Mouse (Mus musculus) neural tube, embryonic 11.5 days (tissue): ENCODE data around the gene Grrp1. TPM values are rescaled to one million over a fixed set of nuclear protein-coding genes. Genes with fewer than 3 reads are reported as not detected.
"Not testable (repeated sequence)": the region's sequence is repeated elsewhere in the genome, so short reads cannot be mapped to it uniquely, and the experiment has no call there.

Source experiments
- ATAC-seq: fragments of 200-750 bp; cut with Nextera tagmentation; 2 replicates; pipeline ENCODE4 v1.8.0; 2017; ENCODE audit warnings: moderate number of reproducible peaks, mild to moderate bottlenecking, moderate TSS enrichment, moderate library complexity; ENCODE audit not compliant: insufficient read depth, low FRiP score, low TSS enrichment
- DNase-seq: peaks from one replicate; pipeline ENCODE4 v3.0.0-alpha.2; 2015; ENCODE audit warnings: low spot score
- H3K27ac ChIP-seq: fragments of 300-500 bp; sonication (generic); 2 replicates; pipeline ENCODE4 v1.5.1; 2014; ENCODE audit warnings: low read depth, mild to moderate bottlenecking, low read length
- H3K27me3 ChIP-seq: fragments of 300-500 bp; sonication (generic); 2 replicates; pipeline ENCODE4 v1.6.1; 2014; ENCODE audit warnings: mild to moderate bottlenecking, low read length, mixed read lengths; ENCODE audit not compliant: control insufficient read depth, insufficient read depth
- H3K36me3 ChIP-seq: fragments of 300-500 bp; sonication (generic); 2 replicates; pipeline ENCODE4 v1.6.1; 2014; ENCODE audit warnings: mild to moderate bottlenecking, low read length, moderate library complexity, mixed read lengths; ENCODE audit not compliant: control insufficient read depth, insufficient read depth
- H3K4me1 ChIP-seq: fragments of 300-500 bp; sonication (generic); 2 replicates; pipeline ENCODE4 v1.6.1; 2014; ENCODE audit warnings: low read length, mixed read lengths; ENCODE audit not compliant: control insufficient read depth, insufficient read depth
- H3K4me2 ChIP-seq: fragments of 300-500 bp; sonication (generic); 2 replicates; pipeline ENCODE4 v1.6.1; 2014; ENCODE audit warnings: low read depth, mild to moderate bottlenecking, moderate library complexity
- H3K4me3 ChIP-seq: fragments of 300-500 bp; sonication (generic); 2 replicates; pipeline ENCODE4 v1.5.1; 2014; ENCODE audit warnings: low read depth, low read length
- H3K9ac ChIP-seq: fragments of 300-500 bp; sonication (generic); 2 replicates; pipeline ENCODE4 v1.6.1; 2014; ENCODE audit warnings: mild to moderate bottlenecking, low read length
- H3K9me3 ChIP-seq: fragments of 300-500 bp; sonication (generic); 2 replicates; pipeline ENCODE4 v1.6.1; 2016; ENCODE audit warnings: low read length; ENCODE audit not compliant: control insufficient read depth
- WGBS: fragments of 180-500 bp; shearing (Covaris S2); extraction: QIAGEN DNeasy Blood & Tissue Kit; methylation state at CpG from one replicate; pipeline ENCODE4 v1.1.7; 2014; 5-methylcytosine and 5-hydroxymethylcytosine counted together
- polyA plus RNA-seq: library from polyadenylated mRNA; unstranded; fragments of >200 nt; fragmentation: Nextera tagmentation; extraction: Ambion mirVana; gene quantifications from 2 replicates; pipeline ENCODE4 v1.2.1, GENCODE M21; 2014

Grrp1 gene
- polyA plus RNA-seq, 1 experiment from 2014 or later, result 11.8 TPM

- no peak for DNase-seq
Observed at GRCm38 (mm10) chr4:134273417-134274345, 19.8 kb upstream of the Grrp1 start.

GRCm38 (mm10) chr4:134272731-134273416 lies 19.0 kb upstream of the Grrp1 start:
- 30% methylated on average over 12 of the region's 13 CpGs for WGBS
- Histone ChIP-seq H3K36me3 (peaks cover 2% of the 10 kb centered on the region; the same call in 1 of the 2 replicates), H3K9me3 (no peaks in the 10 kb centered on the region)

More at GRCm38 (mm10) chr4:134273417-134274345, 19.8 kb upstream of the Grrp1 start:
- Histone ChIP-seq H3K9ac (peak overlapping the region; percentile 22; the same call in 1 of the 2 replicates), H3K36me3 (peaks cover 2% of the 10 kb centered on the region; the same call in 1 of the 2 replicates), H3K4me1 (0 out of 2 replicates have a peak, but pooled peaks cover 2% of the 10 kb centered on the region), H3K9me3 (no peaks in the 10 kb centered on the region), H3K27ac (no peak overlapping the region), H3K4me3 (no peak overlapping the region), H3K27me3 (no peaks in the 10 kb centered on the region), H3K4me2 (no peak overlapping the region)
- WGBS, result 6% methylated on average over 14 of the region's 14 CpGs
- ATAC-seq, result no peak

GRCm38 (mm10) chr4:134271979-134272378 lies 18.1 kb upstream of the Grrp1 start:
- ATAC-seq, result no peak
- H3K9ac ChIP-seq, result no peak overlapping the region
- no peak overlapping the region for H3K4me3 ChIP-seq
- H3K27ac ChIP-seq, result no peak overlapping the region
- 0 out of 2 replicates have a peak, but pooled peaks cover 2% of the 10 kb centered on the region for H3K4me1 ChIP-seq
- WGBS, result 84% methylated on average over 7 of the region's 7 CpGs
- no peak for DNase-seq
- H3K4me2 ChIP-seq, result no peak overlapping the region
- H3K27me3 ChIP-seq, result no peaks in the 10 kb centered on the region
- no peaks in the 10 kb centered on the region for H3K9me3 ChIP-seq
- H3K36me3 ChIP-seq, result peaks cover 2% of the 10 kb centered on the region; the same call in 1 of the 2 replicates

More at GRCm38 (mm10) chr4:134272731-134273416, 19.0 kb upstream of the Grrp1 start:
- DNase-seq (no peak), ATAC-seq (no peak)
- no peak overlapping the region for H3K4me3 ChIP-seq
- H3K9ac ChIP-seq, result peak overlapping the region; percentile 22; the same call in 1 of the 2 replicates
- 0 out of 2 replicates have a peak, but pooled peaks cover 2% of the 10 kb centered on the region for H3K4me1 ChIP-seq
- H3K27me3 ChIP-seq, result no peaks in the 10 kb centered on the region
- no peak overlapping the region for H3K4me2 ChIP-seq
- no peak overlapping the region for H3K27ac ChIP-seq

DNA sequence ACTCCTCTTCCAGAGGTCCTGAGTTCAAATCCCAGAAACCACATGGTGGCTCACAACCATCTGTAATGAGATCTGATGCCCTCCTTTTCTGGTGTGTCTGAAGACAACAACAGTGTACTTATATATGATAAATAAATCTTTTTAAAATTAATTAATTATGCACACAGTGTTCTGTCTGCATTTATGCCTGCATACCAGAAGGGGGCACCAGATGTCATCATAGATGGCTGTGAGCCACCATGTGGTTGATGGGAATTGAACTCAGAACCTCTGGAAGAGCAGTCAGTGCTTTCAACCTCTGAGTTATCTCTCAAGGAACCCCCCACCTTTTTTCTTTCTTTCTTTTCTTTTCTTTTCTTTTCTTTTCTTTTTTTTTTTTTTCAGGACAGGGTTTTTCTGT lies 15.7 kb upstream of the Grrp1 start:
- not testable (repeated sequence) for H3K4me2 ChIP-seq, H3K9me3 ChIP-seq, H3K9ac ChIP-seq, ATAC-seq, H3K27ac ChIP-seq, DNase-seq, H3K36me3 ChIP-seq, H3K27me3 ChIP-seq, H3K4me3 ChIP-seq, H3K4me1 ChIP-seq

DNA sequence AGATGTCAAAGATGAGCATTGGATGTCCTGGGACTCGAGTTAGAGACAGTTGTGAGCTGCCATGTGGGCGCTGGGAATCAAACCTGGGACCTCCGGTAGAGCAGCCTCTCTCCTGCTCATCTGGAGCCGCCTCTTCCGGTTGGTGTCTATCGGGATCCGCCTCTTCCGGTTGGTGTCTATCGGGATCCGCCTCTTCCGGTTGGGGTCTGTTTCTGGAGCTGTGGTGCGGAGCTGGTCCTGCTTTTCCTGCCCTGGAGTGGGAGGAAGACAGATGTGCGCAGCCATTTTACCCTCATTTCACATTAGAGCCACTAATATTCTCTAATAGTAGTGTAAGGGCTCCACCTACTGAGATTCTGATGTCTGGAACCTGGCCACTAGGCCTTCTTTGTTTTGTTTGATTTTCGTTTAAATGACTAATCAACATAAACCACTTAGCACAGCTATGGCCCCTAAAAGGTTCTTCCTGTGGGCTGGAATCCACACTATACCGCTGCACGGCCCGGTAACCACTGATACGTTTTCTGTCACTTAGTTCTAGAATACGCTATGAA lies 14.3 kb upstream of the Grrp1 start:
- no peak for DNase-seq
- Histone ChIP-seq H3K4me1 (no peaks in the 10 kb centered on the region), H3K4me2 (no peak overlapping the region), H3K36me3 (no peaks in the 10 kb centered on the region), H3K27ac (no peak overlapping the region), H3K9ac (no peak overlapping the region), H3K27me3 (no peaks in the 10 kb centered on the region), H3K9me3 (no peaks in the 10 kb centered on the region), H3K4me3 (no peak overlapping the region)
- 92% methylated on average over 19 of the region's 19 CpGs for WGBS
- no peak for ATAC-seq

DNA sequence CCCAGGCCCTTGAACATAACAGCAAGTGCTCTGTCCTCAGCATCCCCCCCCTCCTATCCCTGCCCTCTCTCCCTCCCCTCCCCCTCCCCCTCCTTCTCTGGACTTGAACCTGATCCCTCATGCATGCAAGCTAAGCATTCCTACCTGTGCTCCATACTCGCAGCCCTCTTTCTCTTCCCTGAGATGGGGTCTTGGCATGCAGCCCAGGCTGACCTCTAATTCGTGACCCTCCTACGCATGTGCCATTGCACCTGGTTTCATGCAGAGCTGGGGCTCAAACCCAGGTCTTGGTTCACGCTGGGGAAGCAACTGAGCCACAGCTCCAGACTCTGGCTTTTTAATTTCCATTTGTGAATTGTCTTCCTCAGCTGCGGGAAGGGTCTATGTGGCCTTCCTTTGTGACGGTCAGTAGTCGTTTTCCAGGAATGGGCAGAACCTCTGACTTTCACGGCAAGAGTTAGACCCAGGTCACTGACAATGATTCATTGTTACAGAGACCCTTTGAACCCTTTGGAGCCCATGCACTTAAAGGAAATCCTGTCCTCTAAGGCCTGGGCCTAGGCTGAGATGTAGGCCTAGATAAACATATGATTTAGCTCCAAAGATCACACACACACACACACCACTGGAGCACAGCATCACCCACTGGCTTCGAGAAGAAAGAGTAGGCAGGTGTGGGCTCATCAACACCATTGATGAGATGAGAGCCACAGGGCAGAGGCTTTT lies 12.1 kb upstream of the Grrp1 start:
- H3K4me3 ChIP-seq, result no peak overlapping the region
- no peaks in the 10 kb centered on the region for H3K27me3 ChIP-seq
- ATAC-seq (no peak), DNase-seq (no peak)
- H3K36me3 ChIP-seq, result no peaks in the 10 kb centered on the region
- no peak overlapping the region for H3K4me2 ChIP-seq
- H3K4me1 ChIP-seq, result no peaks in the 10 kb centered on the region
- 58% methylated on average over 9 of the region's 9 CpGs for whole genome bisulfite sequencing
- H3K27ac ChIP-seq, result no peak overlapping the region
- H3K9me3 ChIP-seq, result no peaks in the 10 kb centered on the region
- no peak overlapping the region for H3K9ac ChIP-seq

GRCm38 (mm10) chr4:134263191-134263590 lies 9.3 kb upstream of the Grrp1 start:
- WGBS, result 33% methylated on average over 6 of the region's 6 CpGs
- ATAC-seq, result no peak
- Histone ChIP-seq H3K4me1 (no peaks in the 10 kb centered on the region), H3K9me3 (no peaks in the 10 kb centered on the region), H3K4me3 (no peak overlapping the region), H3K9ac (no peak overlapping the region), H3K4me2 (no peak overlapping the region), H3K36me3 (no peaks in the 10 kb centered on the region), H3K27ac (no peak overlapping the region), H3K27me3 (no peaks in the 10 kb centered on the region)
- DNase-seq, result peak; percentile 57

GRCm38 (mm10) chr4:134258354-134258753 lies 4.4 kb upstream of the Grrp1 start:
- no peak for ATAC-seq
- H3K4me3 ChIP-seq, result no peak overlapping the region
- H3K4me2 ChIP-seq, result no peak overlapping the region
- 55% methylated on average over 11 of the region's 11 CpGs for WGBS
- H3K36me3 ChIP-seq, result no peaks in the 10 kb centered on the region
- no peak overlapping the region for H3K9ac ChIP-seq
- H3K4me1 ChIP-seq, result peaks cover 31% of the 10 kb centered on the region
- no peaks in the 10 kb centered on the region for H3K9me3 ChIP-seq
- DNase-seq, result no peak
- 0 out of 2 replicates have a peak, but pooled peaks cover 3% of the 10 kb centered on the region for H3K27me3 ChIP-seq
- no peak overlapping the region for H3K27ac ChIP-seq
